Mouse (Mus musculus): ENCODE measurements around the gene Dnah6. TPM values are rescaled to one million over a fixed set of nuclear protein-coding genes. Genes with fewer than 3 reads are reported as not detected.
A peak's percentile ranks its signal among the peaks of the same experiment; 100 is the strongest.

Gene Dnah6
- total and polyA plus RNA-seq, 3 experiments = under 0.01 to 0.06 (median 0.04) TPM

DNA sequence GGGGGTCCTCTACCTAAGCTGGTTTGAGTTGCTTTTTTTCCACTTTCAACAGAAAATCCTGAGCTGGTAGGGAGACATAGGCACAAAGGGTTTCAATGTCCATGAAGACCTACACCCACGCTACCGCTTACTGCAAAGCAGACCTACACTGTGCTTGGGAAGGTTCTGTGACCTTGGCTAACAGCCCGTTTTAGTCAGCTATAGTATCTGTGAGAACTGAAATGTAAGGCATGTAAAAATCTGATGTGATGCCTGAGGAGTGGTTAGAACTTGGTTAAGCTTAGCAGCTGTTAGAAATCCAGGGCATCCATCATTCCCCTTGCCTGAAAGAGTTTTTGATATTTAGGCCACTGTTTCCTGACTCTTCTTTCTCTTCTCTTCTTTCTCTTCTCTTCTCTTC is 46.3 kb downstream of the Dnah6 start:
- no peak for DNase-seq (ENCODE audit: extremely low read depth)
- no peak overlapping the region for H3K4me2 ChIP-seq (ENCODE audit: insufficient read depth, low read depth, poor library complexity, severe bottlenecking)
- in situ Hi-C loops (cut with MboI; ENCODE audit: low pct_ligation_motif_present, low pct_unique_long_range_greater_than_20kb, low sequenced_read_pairs) (no loop called here), dilution Hi-C loops (cut with MboI; ENCODE audit: extremely low pct_ligation_motif_present, extremely low pct_unique_long_range_greater_than_20kb, low sequenced_read_pairs) (no loop called here)
- no peaks in the 10 kb centered on the region for H3K9me3 ChIP-seq (replicated peaks; ENCODE audit: low read length)
- TF ChIP-seq JUN (IDR thresholded peaks at IDR 0.05; ENCODE audit: insufficient read depth, low read depth, low read length) (no peak), TBP (conservative IDR thresholded peaks at IDR 0.05; ENCODE audit: low read depth, low read length) (no peak), MYC (IDR thresholded peaks at IDR 0.05; ENCODE audit: low read depth, low read length) (no peak), ETS1 (conservative IDR thresholded peaks at IDR 0.05; ENCODE audit: low read depth, low read length) (no peak), MAFK (IDR thresholded peaks at IDR 0.05; ENCODE audit: insufficient replicate concordance, low read length) (no peak), SIN3A (IDR thresholded peaks at IDR 0.05; ENCODE audit: low read length) (no peak), IRF4 (IDR thresholded peaks at IDR 0.05; ENCODE audit: low read depth, low read length) (no peak), ZC3H11A (IDR thresholded peaks at IDR 0.05; ENCODE audit: low read depth, low read length) (no peak), ELF1 (IDR thresholded peaks at IDR 0.05; ENCODE audit: low read depth, low read length) (no peak), KAT2A (IDR thresholded peaks at IDR 0.05; ENCODE audit: insufficient replicate concordance, low read length) (no peak), POLR2A (IDR thresholded peaks at IDR 0.05; ENCODE audit: low read depth, low read length) (no peak), TCF12 (IDR thresholded peaks at IDR 0.05; ENCODE audit: low read depth, low read length) (no peak), ZMIZ1 (IDR thresholded peaks at IDR 0.05; ENCODE audit: low read depth, low read length) (no peak), UBTF (IDR thresholded peaks at IDR 0.05; ENCODE audit: low read depth, low read length) (no peak), CTCF (conservative IDR thresholded peaks at IDR 0.05 in 1 of 2, IDR thresholded peaks at IDR 0.05 in 1 of 2; ENCODE audit: low read depth in 2 of 2, low read length in 2 of 2) (no peak), PAX5 (IDR thresholded peaks at IDR 0.05; ENCODE audit: low read length) (no peak), POLR2AphosphoS2 (IDR thresholded peaks at IDR 0.05; ENCODE audit: low read depth, low read length) (no peak), ZKSCAN1 (IDR thresholded peaks at IDR 0.05; ENCODE audit: borderline replicate concordance, low read depth, low read length) (no peak), ZNF384 (IDR thresholded peaks at IDR 0.05; ENCODE audit: low read depth, low read length) (no peak)
- H3K4me3 ChIP-seq (replicated peaks in 1 of 3; ENCODE audit: low read depth in 2 of 3, low read length in 2 of 3, poor library complexity in 1 of 3) = no peak overlapping the region
- H3K27me3 ChIP-seq (replicated peaks) = no peaks in the 10 kb centered on the region
- H3K9ac ChIP-seq (ENCODE audit: insufficient read depth, low read depth) = no peak overlapping the region
- H3K36me3 ChIP-seq (replicated peaks in 1 of 2; ENCODE audit: control insufficient read depth in 1 of 2, insufficient read depth in 1 of 2, low read length in 1 of 2) = no peaks in the 10 kb centered on the region
- peaks cover 0 to 3% of the 10 kb centered on the region in 2 experiments; a peak in 2 of 4 replicates for H3K4me1 ChIP-seq (ENCODE audit: control insufficient read depth in 1 of 2, insufficient read depth in 2 of 2)
- H3K79me2 ChIP-seq (replicated peaks; ENCODE audit: control insufficient read depth, extremely low read depth, insufficient read depth, poor library complexity, severe bottlenecking) = no peaks in the 10 kb centered on the region
- no peak overlapping the region for H3K27ac ChIP-seq (ENCODE audit: insufficient read depth, low read depth)

DNA sequence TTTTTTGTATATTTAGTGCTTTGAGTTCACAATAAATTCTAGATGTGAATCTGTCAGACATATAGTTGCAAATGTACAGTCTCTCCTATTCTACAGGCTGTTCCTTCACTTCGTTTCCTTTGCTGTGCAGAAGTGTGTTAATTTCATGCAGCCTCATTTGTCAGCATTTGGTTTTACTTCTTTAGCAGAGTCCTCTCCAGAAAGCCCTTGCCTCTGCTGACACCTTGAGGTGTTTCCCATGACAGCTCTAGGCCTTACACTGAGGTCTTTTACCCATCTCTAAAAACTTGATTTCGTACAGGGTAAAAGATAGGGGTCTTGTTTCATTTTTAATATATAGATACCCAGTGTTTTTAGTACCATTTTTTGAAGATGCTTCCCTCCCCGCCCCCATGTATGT is 54.2 kb downstream of the Dnah6 start:
- no peak overlapping the region for H3K27ac ChIP-seq (ENCODE audit: insufficient read depth, low read depth)
- TF ChIP-seq E2F4 (IDR thresholded peaks at IDR 0.05; ENCODE audit: insufficient replicate concordance, low read depth, low read length) = no peak
- no peak for TF ChIP-seq TCF12 (IDR thresholded peaks at IDR 0.05; ENCODE audit: low read depth, low read length)
- peak in 1 of 2 experiments; percentile 43; a peak in 2 of 4 replicates for TF ChIP-seq CTCF (conservative IDR thresholded peaks at IDR 0.05 in 1 of 2, IDR thresholded peaks at IDR 0.05 in 1 of 2; ENCODE audit: low read depth in 2 of 2, low read length in 2 of 2)
- peak; percentile 45 for TF ChIP-seq RAD21 (IDR thresholded peaks at IDR 0.05; ENCODE audit: low read depth, low read length)
- TF ChIP-seq POLR2AphosphoS2 (IDR thresholded peaks at IDR 0.05; ENCODE audit: low read depth, low read length) = no peak
- TF ChIP-seq ZNF384 (IDR thresholded peaks at IDR 0.05; ENCODE audit: low read depth, low read length) = no peak
- no peak for TF ChIP-seq KAT2A (IDR thresholded peaks at IDR 0.05; ENCODE audit: insufficient replicate concordance, low read length)
- no peak for TF ChIP-seq MXI1 (IDR thresholded peaks at IDR 0.05; ENCODE audit: low read depth, low read length)
- TF ChIP-seq MAX (IDR thresholded peaks at IDR 0.05; ENCODE audit: low read length) = no peak
- TF ChIP-seq MEF2A (IDR thresholded peaks at IDR 0.05; ENCODE audit: borderline replicate concordance, low read depth, low read length) = no peak
- no peak for TF ChIP-seq NELFE (IDR thresholded peaks at IDR 0.05; ENCODE audit: low read depth, low read length)
- no peak for TF ChIP-seq CHD1 (IDR thresholded peaks at IDR 0.05; ENCODE audit: low read depth, low read length)
- TF ChIP-seq GABPA (IDR thresholded peaks at IDR 0.05; ENCODE audit: insufficient replicate concordance, low read depth, low read length) = no peak
- TF ChIP-seq SMC3 (IDR thresholded peaks at IDR 0.05; ENCODE audit: low read depth, low read length) = peak; percentile 19
- no peak for TF ChIP-seq MAFK (IDR thresholded peaks at IDR 0.05; ENCODE audit: insufficient replicate concordance, low read length)
- dilution Hi-C loops (cut with MboI; ENCODE audit: extremely low pct_ligation_motif_present, extremely low pct_unique_long_range_greater_than_20kb, low sequenced_read_pairs) = no loop called here

More for the DNA sequence above, 54.2 kb downstream of the Dnah6 start:
- H3K9me3 ChIP-seq (replicated peaks; ENCODE audit: low read length) = no peaks in the 10 kb centered on the region
- peak; percentile 6 for DNase-seq (ENCODE audit: extremely low read depth)
- no peaks in the 10 kb centered on the region for H3K79me2 ChIP-seq (replicated peaks; ENCODE audit: control insufficient read depth, extremely low read depth, insufficient read depth, poor library complexity, severe bottlenecking)
- H3K4me2 ChIP-seq (ENCODE audit: insufficient read depth, low read depth, poor library complexity, severe bottlenecking) = no peak overlapping the region
- peaks cover 0 to 22% of the 10 kb centered on the region in 2 experiments; a peak in 2 of 4 replicates for H3K4me1 ChIP-seq (ENCODE audit: control insufficient read depth in 1 of 2, insufficient read depth in 2 of 2)
- no peaks in the 10 kb centered on the region for H3K27me3 ChIP-seq (replicated peaks)
- in situ Hi-C loops (cut with MboI; ENCODE audit: low pct_ligation_motif_present, low pct_unique_long_range_greater_than_20kb, low sequenced_read_pairs) = loop anchor here (25.0 kb wide), 1 partner anchor 330 kb away; no protein-coding TSS in a partner anchor
- no peaks in the 10 kb centered on the region for H3K36me3 ChIP-seq (replicated peaks in 1 of 2; ENCODE audit: control insufficient read depth in 1 of 2, insufficient read depth in 1 of 2, low read length in 1 of 2)
- H3K9ac ChIP-seq (ENCODE audit: insufficient read depth, low read depth) = no peak overlapping the region
- no peak overlapping the region for H3K4me3 ChIP-seq (replicated peaks in 1 of 3; ENCODE audit: low read depth in 2 of 3, low read length in 2 of 3, poor library complexity in 1 of 3)
